Mouse (Mus musculus) bone marrow macrophage, adult 2 months (primary cell): ENCODE data around the gene Abca14.

ENCODE experiments used
- CTCF ChIP-seq: IDR thresholded peaks from 2 replicates; pipeline ENCODE4 v1.5.1; 2012; ENCODE audit warnings: low read depth, mild to moderate bottlenecking, low read length, moderate library complexity
- POLR2A ChIP-seq: IDR thresholded peaks from 2 replicates; pipeline ENCODE4 v1.6.1; 2012; ENCODE audit warnings: mild to moderate bottlenecking, low read depth, low read length, borderline replicate concordance

GRCm38 (mm10) chr7:120157575-120158061, 46.1 kb upstream of the Abca14 start:
- no peak for TF ChIP-seq CTCF
- no peak for TF ChIP-seq POLR2A
